Mouse (Mus musculus) layer of hippocampus, adult 9-11 months (tissue): ENCODE data around the gene Nat8f4.
A peak's percentile ranks its signal among the peaks of the same experiment; 100 is the strongest.
"Not testable (repeated sequence)": the region's sequence is repeated elsewhere in the genome, so short reads cannot be mapped to it uniquely, and the experiment has no call there.

Source experiments
- DNase-seq: peaks from one replicate; pipeline ENCODE4 v3.0.0; 2022

Gene Nat8f4

DNA sequence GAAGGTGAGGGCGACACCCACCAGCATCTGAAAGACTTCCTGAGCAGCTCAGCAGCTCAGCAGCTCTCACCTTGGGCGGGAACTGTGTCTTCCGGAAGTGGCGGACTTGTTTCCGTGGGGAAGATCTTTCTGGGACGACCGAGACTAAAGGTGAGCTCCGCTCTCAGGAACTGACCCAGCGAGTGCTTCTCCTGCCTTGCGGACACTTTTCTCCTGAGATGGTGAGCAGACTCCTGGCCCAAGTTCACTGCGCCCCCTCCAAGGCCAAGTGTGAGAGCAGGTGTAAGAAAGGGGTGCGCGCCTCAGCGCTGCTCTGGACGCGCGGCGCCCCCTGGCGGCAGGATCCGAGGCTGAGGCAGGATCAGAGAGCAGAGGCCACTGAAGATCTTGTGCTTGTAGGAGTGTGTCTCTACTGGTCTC, at the start of gene Nat8f4:
TSS of gene Nat8f4 (minus strand) at position 243 of the 420 bp plus-strand sequence.
- DNase-seq: peak; percentile 77

- DNase-seq: peak; percentile 65
These were observed 43.9 kb upstream of the Nat8f4 start for GRCm38 (mm10) chr6:85948549-85948948.

GRCm38 (mm10) chr6:85942469-85942868, 37.8 kb upstream of the Nat8f4 start:
- no peak for DNase-seq

DNA sequence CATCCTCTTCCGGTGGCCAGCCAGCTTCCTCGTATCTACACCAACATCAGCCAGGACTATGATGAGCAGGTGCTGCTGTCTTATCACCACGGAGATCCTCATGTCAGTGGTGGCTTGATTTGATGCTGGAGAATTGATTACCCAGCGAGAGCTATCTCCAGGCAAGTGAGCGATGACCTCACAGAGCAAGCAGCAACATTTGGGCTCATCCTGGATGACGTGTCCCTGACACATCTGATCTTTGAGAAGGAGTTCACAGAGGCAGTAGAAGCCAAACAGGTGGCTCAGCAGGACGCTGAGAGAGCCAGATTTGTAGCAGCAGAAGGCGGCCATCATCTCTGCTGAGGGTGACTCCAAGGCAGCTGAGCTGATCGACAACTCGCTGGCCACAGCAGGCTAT, 34.0 kb upstream of the Nat8f4 start:
- no peak for DNase-seq

- DNase-seq: peak; percentile 82
These were observed 32.1 kb upstream of the Nat8f4 start for GRCm38 (mm10) chr6:85936508-85937465.

DNA sequence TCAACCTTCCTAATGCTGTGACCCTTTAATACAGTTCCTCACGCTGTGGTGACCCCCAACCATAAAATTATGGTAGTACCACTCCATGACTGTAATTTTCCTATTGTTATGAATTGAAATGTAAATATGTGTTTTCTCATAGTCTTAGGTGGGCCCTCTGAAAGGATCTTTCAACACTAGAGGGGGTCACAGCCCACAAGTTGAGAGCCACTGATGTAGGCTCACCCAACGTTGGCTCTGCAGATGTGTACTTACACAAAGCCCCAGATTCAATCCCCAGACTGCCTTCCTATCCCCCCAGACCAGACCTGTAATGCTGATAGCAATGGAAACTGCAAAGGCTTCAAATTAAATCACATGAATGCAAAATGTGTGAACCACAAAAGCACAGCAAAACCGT, 31.0 kb upstream of the Nat8f4 start:
- no peak for DNase-seq

- no peak for DNase-seq
These were observed 29.4 kb upstream of the Nat8f4 start for GRCm38 (mm10) chr6:85934047-85934446.

DNA sequence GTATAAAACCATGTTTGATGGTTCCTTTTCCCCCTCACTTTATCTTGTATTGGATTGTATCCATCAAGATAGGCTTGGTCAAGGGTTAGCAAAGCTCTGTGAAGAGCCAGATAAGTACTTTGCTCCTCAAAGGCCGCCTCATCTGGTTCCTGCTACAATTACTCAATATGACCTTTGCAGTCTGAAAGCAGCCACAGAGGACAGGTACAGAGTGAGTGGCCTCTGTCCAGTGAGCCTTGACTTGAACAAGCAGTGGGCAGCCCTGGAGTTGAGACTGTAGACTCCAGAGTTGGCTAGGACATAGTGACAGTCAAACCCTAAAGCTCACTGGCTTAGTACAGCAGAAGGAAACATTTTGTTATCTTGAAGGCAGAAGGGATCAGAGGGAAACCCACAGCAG, 24.6 kb upstream of the Nat8f4 start:
- DNase-seq: no peak

DNA sequence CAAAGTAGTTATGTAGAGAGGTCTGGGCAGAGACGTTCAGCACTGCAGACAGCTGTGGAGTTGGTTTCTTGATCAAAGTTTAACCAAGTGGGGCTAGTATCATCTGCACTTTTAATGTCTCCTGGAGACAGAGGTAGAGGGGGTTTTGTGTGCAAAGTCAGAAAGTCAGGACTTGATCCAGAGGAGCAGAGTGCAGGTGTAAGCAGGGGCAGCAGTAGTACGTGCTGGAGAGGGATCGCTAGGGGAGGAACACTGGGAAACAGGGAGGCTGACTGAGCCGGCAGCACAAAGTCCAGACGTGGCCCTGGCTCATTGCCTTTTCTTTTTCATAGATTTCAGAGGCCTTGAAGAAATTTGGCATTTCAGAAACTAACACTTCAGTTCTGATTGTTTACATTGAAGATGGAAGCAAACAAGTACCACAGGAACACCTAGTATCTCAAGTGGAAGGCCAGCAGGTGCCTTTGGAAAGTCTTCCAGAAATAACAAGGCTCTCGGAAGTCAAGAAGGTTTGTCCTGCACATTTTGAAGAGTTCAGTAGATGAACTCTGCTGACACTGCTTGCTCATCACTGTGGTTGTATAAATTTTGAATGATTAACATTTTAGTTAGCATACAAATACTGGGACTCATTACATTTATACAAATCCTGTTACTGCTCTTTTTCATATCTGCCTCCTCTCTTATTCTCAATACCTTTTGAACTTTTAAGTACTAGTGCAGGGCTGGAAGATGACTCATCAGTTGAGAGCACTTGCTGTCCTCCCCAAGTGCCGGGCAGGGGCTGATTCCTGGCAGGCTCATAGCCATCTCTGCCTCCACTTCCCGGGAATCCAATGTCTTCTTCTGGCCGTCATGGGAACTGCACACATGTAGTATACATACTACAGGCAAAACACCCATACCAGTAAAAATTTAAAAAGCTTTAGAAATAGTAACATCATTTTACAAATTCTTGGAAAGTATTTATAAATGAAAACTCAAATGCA, 23.1 kb upstream of the Nat8f4 start:
- DNase-seq: no peak

GRCm38 (mm10) chr6:85926709-85927108, 22.0 kb upstream of the Nat8f4 start:
- DNase-seq: no peak

GRCm38 (mm10) chr6:85923643-85924042, 19.0 kb upstream of the Nat8f4 start:
- DNase-seq: no peak

GRCm38 (mm10) chr6:85919401-85919800, 14.7 kb upstream of the Nat8f4 start:
- DNase-seq: no peak

DNA sequence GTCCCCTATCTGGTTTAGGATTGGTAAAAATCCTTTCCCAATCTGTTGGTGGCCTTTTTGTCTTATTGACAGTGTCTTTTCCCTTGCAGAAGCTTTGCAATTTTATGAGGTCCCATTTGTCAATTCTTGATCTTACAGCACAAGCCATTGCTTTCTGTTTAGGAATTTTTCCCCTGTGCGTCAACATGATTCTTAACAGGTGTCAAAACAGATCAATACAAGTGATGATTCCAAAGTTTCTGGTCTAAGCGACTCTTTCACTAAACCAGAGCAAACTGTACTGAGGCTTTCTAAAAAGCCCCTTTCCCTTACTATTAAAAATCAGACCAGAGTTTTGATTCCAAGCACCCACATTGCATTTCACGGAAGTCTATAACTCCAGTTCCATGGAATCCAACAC, 13.7 kb upstream of the Nat8f4 start:
- not testable (repeated sequence) for DNase-seq

DNA sequence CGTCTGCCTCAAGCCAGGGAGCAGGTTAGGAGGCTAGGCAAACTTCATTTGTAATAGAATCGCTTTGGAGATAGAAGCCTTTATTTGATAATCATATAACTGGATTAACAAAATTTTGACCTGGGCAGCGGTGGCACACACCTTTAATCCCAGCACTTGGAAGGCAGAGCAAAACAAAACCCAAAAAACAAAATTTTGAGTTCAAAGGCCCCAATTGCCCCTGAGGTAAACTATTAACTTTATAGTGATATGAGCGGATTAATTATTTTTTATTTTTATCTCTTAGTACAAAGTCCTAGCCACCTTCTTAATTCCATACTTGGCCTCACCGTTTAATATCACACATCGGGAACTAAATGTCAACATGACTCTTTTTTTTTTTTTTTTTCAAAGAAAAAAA, 11.9 kb upstream of the Nat8f4 start:
- no peak for DNase-seq

- peak; percentile 94 for DNase-seq
These were observed 11.1 kb upstream of the Nat8f4 start, which contains the start of gene Nat8f1 for GRCm38 (mm10) chr6:85915539-85916513. Nat8f1 (minus strand) TSS chr6:85915687.

DNA sequence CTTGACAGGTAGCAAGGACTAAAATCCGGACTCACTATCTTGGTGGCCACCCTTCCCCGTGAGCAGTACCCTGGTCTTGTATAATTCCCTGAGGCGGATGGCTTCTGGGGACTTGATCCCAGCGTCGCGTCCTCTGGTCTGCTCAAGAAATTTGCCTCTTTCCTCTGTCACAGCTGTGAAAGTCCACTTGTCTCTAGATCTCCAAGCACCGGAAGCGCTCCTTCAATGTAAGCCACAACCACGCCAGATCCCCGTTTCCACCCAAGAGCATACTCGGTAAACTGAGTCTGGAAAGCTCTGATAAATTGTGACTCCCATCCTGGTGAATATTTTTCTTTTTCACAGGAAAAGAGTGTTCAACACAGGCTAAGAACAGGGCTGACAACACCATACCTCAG, 10.5 kb upstream of the Nat8f4 start:
- DNase-seq: no peak

DNA sequence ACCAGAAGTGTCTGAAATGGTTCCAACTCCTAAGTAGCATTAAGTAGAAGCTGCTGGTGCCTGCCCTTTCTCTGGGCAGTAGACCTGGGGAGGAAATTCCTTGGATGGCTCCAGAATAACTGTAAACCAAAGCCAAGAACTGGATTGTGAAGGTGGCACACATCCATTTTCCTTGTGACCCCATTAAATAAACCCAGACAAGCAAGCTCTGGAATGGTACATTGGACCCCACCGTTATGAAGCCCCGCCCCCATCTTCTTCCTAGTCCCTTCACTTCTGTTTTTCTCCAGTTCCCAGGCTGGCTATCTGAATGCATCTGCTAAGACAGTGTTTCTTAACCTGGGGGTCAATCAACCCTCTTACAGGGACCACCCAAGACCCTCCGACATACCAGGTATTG, 6.9 kb upstream of the Nat8f4 start, which contains the start of gene Tprkb:
TSS of gene Tprkb (plus strand) at position 279 of the 400 bp plus-strand sequence.
- no peak for DNase-seq

DNA sequence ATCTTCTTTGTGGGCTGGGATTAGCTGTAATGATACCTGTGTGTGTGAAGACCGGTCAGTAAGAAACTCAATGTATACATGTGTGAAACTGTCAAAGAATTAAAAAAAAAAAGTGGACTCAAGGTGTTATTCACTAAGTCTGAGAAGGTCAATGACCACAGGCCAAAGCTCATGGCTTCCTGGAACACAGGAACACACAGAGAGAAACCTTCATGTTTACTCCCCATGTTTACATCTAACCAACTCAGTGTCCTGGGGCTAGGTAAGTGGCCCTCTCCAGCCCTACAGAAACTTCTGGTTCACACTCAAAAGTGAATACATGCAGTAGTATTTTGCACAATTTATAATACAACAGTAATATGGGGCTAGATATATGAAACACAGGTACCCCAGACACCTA, 5.0 kb upstream of the Nat8f4 start:
- no peak for DNase-seq

- no peak for DNase-seq
These were observed 3.7 kb upstream of the Nat8f4 start for GRCm38 (mm10) chr6:85908341-85908740.

DNA sequence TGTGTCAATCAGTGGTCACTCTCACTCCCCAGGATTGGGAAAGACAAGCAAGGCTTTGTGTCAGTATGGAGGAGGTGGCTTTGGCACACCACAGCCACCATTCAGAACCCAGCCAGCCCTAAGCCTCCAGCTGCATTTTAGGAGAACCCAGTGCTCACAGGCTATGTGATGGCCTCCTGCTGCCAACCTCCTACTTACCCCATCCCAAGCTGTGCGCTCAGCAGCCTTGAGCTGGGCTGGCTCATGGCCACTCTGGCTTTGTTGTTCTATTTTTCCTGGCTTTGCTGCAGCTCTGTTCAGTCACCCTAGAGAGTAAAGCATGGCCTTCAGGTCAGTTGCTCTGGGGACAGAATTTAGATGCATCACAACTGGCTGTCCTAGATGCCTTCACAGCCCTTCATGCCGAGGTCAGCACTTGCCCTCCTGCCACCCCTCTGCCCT, 2.2 kb upstream of the Nat8f4 start:
- peak; percentile 93 for DNase-seq

DNA sequence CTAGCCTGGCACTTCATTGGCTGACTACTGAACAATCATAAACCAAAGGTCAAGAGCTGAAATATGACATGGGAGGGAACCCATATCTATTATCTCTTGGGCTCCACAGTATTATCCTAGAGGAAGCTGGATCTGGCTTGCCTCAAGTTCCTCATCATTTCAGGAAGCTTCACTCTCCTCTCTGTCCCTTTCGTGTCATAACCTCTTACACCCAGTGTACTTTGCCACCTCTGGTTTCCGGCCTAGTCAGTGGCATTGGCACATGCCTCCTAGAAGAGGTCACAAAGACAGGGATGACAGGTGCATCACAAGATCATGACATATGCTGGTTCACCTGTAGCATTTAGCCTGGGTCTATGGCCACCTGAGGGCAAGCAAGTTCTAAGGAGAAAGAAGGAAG, 2.4 kb downstream of the Nat8f4 start:
- no peak for DNase-seq
